Comparison of ENCODE assay signal across 33 mouse cellular contexts in the genomic region with DNA sequence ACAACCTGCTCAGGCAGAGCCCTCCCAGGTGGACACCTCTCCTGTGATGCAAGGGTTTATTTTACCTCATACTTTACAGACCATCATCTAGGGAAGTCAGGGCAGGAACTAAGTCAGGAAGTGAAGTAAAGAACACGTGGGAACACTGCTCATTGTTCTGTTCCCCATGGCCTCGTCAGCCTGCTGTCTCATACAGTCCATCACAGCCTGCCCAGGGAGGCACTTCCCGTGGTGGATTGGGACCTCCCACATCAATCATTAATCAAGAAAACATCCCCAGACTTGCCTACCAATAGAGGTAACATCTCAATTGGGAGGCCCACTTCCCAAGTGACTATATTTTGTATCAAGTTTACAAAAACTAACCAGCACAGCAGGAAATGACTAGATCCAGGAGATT. TPM values are rescaled to one million over a fixed set of nuclear protein-coding genes. Genes with fewer than 3 reads are reported as not detected.
"Had no signal": no experiment of that assay in that cellular context is flagged by ENCODE, and none has a peak within 500 bp of the region (broad histone marks: within the 10 kb centered on the region; RNA-seq: fewer than 3 reads in every experiment).

No protein-coding gene starts in this region.

- H3K9me3 ChIP-seq: limb, embryonic 10.5 days; limb, embryonic 12.5 days; limb, embryonic 13.5 days; limb, embryonic 15.5 days; liver, embryonic 12.5 days; liver, embryonic 13.5 days; liver, embryonic 15.5 days; lung, embryonic 15.5 days; midbrain, embryonic 10.5 days; midbrain, embryonic 12.5 days; midbrain, embryonic 13.5 days; midbrain, embryonic 15.5 days; neural tube, embryonic 12.5 days; neural tube, embryonic 13.5 days had no signal

- H3K27ac ChIP-seq: limb, embryonic 10.5 days; limb, embryonic 12.5 days; limb, embryonic 13.5 days; limb, embryonic 15.5 days; liver, embryonic 12.5 days; liver, embryonic 13.5 days; liver, embryonic 14.5 days; liver, embryonic 15.5 days; lung, embryonic 15.5 days; macrophage; midbrain, embryonic 10.5 days; midbrain, embryonic 12.5 days; midbrain, embryonic 13.5 days; midbrain, embryonic 15.5 days; neural tube, embryonic 12.5 days; neural tube, embryonic 13.5 days had no signal

- H3K27me3 ChIP-seq: limb, embryonic 12.5 days; limb, embryonic 13.5 days; limb, embryonic 15.5 days; liver, embryonic 12.5 days; liver, embryonic 13.5 days; liver, embryonic 15.5 days; lung, embryonic 15.5 days; megakaryocyte, embryonic 14.5 days; midbrain, embryonic 12.5 days; midbrain, embryonic 13.5 days; midbrain, embryonic 15.5 days; neural tube, embryonic 12.5 days; neural tube, embryonic 13.5 days had no signal

- H3K36me3 ChIP-seq: limb, embryonic 10.5 days; limb, embryonic 12.5 days; limb, embryonic 13.5 days; limb, embryonic 15.5 days; liver, embryonic 12.5 days; liver, embryonic 13.5 days; liver, embryonic 15.5 days; lung, embryonic 15.5 days; midbrain, embryonic 10.5 days; midbrain, embryonic 12.5 days; midbrain, embryonic 13.5 days; midbrain, embryonic 15.5 days; neural tube, embryonic 12.5 days; neural tube, embryonic 13.5 days had no signal

- H3K9ac ChIP-seq: limb, embryonic 12.5 days; limb, embryonic 13.5 days; limb, embryonic 15.5 days; liver, embryonic 12.5 days; liver, embryonic 13.5 days; liver, embryonic 14.5 days; liver, embryonic 15.5 days; liver, postnatal 0 days; lung, embryonic 14.5 days; lung, embryonic 15.5 days; midbrain, embryonic 12.5 days; midbrain, embryonic 13.5 days; midbrain, embryonic 15.5 days; neural tube, embryonic 12.5 days; neural tube, embryonic 13.5 days had no signal

- H3K4me2 ChIP-seq: limb, embryonic 12.5 days; limb, embryonic 13.5 days; limb, embryonic 15.5 days; liver, embryonic 11.5 days; liver, embryonic 12.5 days; liver, embryonic 13.5 days; liver, embryonic 15.5 days; lung, embryonic 14.5 days; lung, embryonic 15.5 days; midbrain, embryonic 11.5 days; midbrain, embryonic 12.5 days; midbrain, embryonic 13.5 days; midbrain, embryonic 15.5 days; neural tube, embryonic 12.5 days; neural tube, embryonic 13.5 days had no signal

- ATAC-seq: liver, embryonic 12.5 days; liver, postnatal 0 days; lung, postnatal 0 days; midbrain, embryonic 13.5 days; midbrain, embryonic 15.5 days; midbrain, embryonic 16.5 days had no signal

- H3K4me3 ChIP-seq: limb, embryonic 10.5 days; limb, embryonic 12.5 days; limb, embryonic 13.5 days; limb, embryonic 15.5 days; liver, embryonic 12.5 days; liver, embryonic 13.5 days; liver, embryonic 15.5 days; lung, embryonic 15.5 days; megakaryocyte, embryonic 14.5 days; midbrain, embryonic 10.5 days; midbrain, embryonic 12.5 days; midbrain, embryonic 13.5 days; midbrain, embryonic 15.5 days; myocyte; neural tube, embryonic 12.5 days; neural tube, embryonic 13.5 days had no signal

- H3K4me1 ChIP-seq: limb, embryonic 10.5 days; limb, embryonic 12.5 days; limb, embryonic 13.5 days; limb, embryonic 15.5 days; liver, embryonic 12.5 days; liver, embryonic 13.5 days; liver, embryonic 15.5 days; lung, embryonic 15.5 days; megakaryocyte, embryonic 14.5 days; midbrain, embryonic 10.5 days; midbrain, embryonic 12.5 days; midbrain, embryonic 13.5 days; midbrain, embryonic 15.5 days; neural tube, embryonic 12.5 days; neural tube, embryonic 13.5 days had no signal

- DNase-seq: left cerebral cortex, postnatal 4 days; liver; liver, embryonic 13.5 days; liver, postnatal 0 days; lung, adult 18-20 months; lung, adult 2 months; lung, embryonic 14.5 days; lung, postnatal 10 days; lung, postnatal 14 days; lung, postnatal 36 days; lung, postnatal 4 days; midbrain, embryonic 14.5 days had no signal

RNA-seq across cellular contexts. Expression of a gene that starts 27.2 kb away (rescaled TPM):
- polyA plus RNA-seq: liver, embryonic 12.5 days; lung, postnatal 0 days; macrophage had no signal
